Mouse (Mus musculus): ENCODE measurements at regions not wholly inside any gene's neighbourhood (a gene's known extent, or its start where the extent isn't known, plus 50 kb on each side); places are given as distances from the start of the nearest gene placed in this dataset.
A peak's percentile ranks its signal among the peaks of the same experiment; 100 is the strongest.

- DNase-seq (ENCODE audit: low spot score), result no peak
These were observed 65.0 kb downstream of the Atxn7l3b start for GRCm38 (mm10) chr10:112863808-112864207.

- DNase-seq (ENCODE audit: low spot score), result no peak
These were observed 65.4 kb downstream of the Atxn7l3b start for GRCm38 (mm10) chr10:112863375-112863774.

- no peak for DNase-seq (ENCODE audit: low spot score)
These were observed 76.8 kb downstream of the Atxn7l3b start for GRCm38 (mm10) chr10:112851997-112852396.

- DNase-seq (ENCODE audit: low spot score), result no peak
These were observed 82.6 kb downstream of the Atxn7l3b start for GRCm38 (mm10) chr10:112846225-112846624.

- DNase-seq (ENCODE audit: low spot score), result no peak
These were observed 91.3 kb downstream of the Atxn7l3b start for GRCm38 (mm10) chr10:112837400-112838035.

GRCm38 (mm10) chr10:112835970-112836369, 92.8 kb downstream of the Atxn7l3b start:
- no peak for DNase-seq (ENCODE audit: low spot score)

DNA sequence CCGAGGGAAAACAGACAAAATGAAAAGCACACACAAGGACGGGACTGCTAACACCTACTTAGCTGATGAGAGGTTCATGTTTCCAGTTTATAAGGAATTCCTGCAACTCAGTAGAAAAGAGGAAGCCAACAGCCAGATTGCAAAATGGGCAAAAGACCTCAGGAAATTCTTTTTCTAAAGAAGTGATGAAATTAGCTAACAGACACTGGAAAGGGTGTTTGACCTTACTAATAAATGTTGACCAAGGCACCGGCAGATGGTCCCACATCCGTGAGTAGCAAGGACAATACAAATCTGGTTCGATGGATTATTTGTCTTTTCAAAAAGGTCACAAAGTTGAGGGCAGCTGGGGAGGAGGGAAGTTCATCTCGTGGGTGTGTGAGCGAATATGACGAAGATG, 93.3 kb downstream of the Atxn7l3b start:
- DNase-seq (ENCODE audit: low spot score), result no peak

GRCm38 (mm10) chr10:112810181-112810580, 118.6 kb downstream of the Atxn7l3b start:
- no peak for DNase-seq (ENCODE audit: low spot score)

GRCm38 (mm10) chr10:112803557-112803956, 125.2 kb downstream of the Atxn7l3b start:
- no peak for DNase-seq (ENCODE audit: low spot score)

GRCm38 (mm10) chr10:112801560-112801959, 127.2 kb downstream of the Atxn7l3b start:
- DNase-seq (ENCODE audit: low spot score), result peak; percentile 23

GRCm38 (mm10) chr10:112798603-112799002, 130.2 kb downstream of the Atxn7l3b start:
- DNase-seq (ENCODE audit: low spot score), result no peak

DNA sequence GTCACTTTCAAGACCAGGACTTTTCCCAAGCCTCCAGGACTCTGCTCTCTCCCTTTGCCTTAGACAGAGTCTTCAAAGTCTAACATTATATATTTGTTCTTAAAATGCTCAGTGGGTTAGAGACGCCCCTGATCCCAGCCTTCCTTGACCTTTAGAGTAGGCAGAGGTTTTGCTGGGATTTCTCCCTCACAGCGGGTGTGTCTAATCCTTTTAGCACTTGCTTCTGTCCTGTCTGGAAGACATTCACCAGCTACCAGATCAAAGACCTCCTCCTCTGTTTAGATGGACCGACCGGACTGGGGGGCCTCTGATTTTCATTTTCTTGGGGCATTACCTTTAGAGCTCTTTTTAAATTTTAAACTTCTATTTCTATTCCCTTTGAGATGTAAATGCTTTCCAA, 130.7 kb downstream of the Atxn7l3b start:
- no peak for DNase-seq (ENCODE audit: low spot score)

DNA sequence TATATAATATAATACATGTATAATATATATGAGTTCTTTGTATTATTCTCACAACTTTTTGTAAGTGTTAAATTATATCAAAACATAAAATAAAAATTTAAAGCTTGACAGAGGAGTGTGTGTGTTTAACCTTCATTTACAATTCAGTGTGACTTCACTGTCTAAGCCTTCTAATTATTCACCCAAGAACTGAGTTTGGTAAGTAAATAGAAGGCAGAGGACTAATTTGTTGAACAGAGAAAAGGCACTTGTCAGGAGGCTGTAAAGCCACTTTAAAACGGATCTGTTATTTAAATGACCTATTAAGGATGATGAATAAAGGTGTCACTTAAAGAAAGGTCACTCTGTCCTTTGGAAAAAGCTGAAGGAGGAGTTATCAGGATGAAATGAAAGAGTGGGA, 132.9 kb downstream of the Atxn7l3b start:
- no peak for DNase-seq (ENCODE audit: low spot score)

GRCm38 (mm10) chr10:112795473-112795872, 133.3 kb downstream of the Atxn7l3b start:
- no peak for DNase-seq (ENCODE audit: low spot score)

- DNase-seq (ENCODE audit: low spot score), result no peak
These were observed 140.6 kb downstream of the Atxn7l3b start for GRCm38 (mm10) chr10:112788236-112788635.

GRCm38 (mm10) chr10:112774262-112774661, 154.5 kb downstream of the Atxn7l3b start:
- DNase-seq (ENCODE audit: low spot score), result no peak

DNA sequence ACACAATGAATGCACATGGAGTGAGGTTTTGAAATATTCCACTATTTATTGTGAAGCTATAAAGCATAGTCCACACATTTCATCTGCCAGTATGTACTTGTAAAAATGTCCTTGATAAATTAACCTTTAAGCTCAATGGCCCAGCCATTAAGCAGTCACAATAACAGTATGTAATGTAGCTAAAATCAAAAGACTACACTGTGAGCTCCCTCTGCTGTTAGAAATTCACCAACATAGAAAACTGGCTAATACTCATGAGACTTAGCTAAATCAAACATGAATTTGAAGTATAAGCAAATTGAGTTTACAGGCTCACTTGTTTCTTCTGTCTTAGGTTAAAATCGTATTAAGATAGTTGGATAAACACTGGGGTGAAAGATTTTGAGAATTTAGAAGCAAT, 182.1 kb downstream of the Atxn7l3b start:
- DNase-seq (ENCODE audit: low spot score), result no peak

DNA sequence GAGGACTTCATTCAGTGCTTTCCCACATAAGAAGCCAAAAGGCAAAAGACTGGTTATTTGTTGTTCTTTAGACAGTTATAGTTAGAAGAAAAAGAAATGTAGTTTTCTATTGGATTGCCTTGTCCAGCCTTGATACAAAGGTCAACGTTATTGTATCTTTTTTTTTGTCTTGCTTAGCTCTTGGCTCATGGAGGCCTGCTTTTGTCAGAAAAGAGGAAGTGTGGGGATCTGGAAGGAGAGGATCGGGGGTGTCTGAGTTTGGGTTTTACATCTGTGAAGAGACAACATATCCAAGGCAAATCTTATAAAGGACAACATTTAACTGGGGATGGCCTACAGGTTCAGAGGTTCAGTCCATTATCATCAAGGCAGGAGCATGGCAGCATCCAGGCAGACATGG, 185.3 kb downstream of the Atxn7l3b start:
- DNase-seq (ENCODE audit: low spot score), result no peak

DNA sequence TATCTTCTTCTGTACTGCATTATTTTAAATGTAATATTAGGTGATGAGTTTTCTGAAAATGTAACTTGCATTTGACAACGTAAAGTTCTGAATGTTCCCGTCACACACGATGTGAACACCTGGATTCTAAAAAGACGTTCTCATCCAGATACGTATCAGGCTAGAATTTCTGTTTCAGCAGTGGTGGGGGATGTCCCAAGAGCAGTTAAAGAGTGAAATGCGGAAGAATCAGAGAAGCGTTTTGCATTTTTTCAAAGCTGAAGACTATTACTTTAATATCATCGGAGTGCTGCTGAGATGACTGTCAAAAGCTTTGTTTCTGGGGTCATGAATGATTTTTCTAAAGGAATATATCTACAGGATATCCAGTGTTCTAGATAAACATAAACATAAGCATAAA, 186.7 kb downstream of the Atxn7l3b start:
- no peak for DNase-seq (ENCODE audit: low spot score)

All from ovary, postnatal 14 days (tissue).